Mouse (Mus musculus) fat pad, adult 2 months (tissue): ENCODE data around the gene Ilk.
"Not testable (repeated sequence)": the region's sequence is repeated elsewhere in the genome, so short reads cannot be mapped to it uniquely, and the experiment has no call there.

Experiments
- DNase-seq: peaks from one replicate; pipeline ENCODE4 v3.0.0-alpha.2; 2011; ENCODE audit warnings: low read depth, low spot score; ENCODE audit errors: extremely low read depth

Ilk gene

DNA sequence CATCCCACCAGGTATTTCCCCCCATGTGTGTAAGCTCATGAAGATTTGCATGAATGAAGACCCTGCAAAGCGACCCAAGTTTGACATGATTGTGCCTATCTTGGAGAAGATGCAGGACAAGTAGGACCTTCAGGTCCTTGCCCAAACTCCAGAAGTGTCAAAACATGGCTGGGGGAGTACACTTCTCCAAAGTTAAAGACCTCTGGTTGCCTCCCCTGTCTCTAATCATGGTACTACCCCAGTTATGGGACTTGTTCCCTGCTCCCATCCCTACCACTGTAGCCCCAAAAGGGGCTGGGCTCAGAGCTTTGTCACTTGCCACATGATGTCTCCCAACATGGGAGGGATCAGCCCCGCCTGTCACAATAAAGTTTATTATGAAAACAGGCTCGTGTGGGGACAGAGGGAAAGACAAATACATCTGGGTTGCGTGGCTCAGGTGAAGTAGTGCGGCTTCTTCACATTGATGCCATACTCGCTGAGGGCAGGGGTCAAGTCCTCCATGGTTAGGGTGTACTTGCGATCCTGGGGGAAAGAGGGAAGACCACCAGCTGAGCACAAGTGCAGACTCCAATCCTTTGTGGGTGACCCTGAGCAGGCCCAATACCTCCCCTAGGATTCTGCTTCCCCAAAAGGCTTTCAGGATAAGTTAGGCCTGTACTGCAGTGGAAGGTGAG lies 6.3 kb downstream of the Ilk start:
- not testable (repeated sequence) for DNase-seq

DNA sequence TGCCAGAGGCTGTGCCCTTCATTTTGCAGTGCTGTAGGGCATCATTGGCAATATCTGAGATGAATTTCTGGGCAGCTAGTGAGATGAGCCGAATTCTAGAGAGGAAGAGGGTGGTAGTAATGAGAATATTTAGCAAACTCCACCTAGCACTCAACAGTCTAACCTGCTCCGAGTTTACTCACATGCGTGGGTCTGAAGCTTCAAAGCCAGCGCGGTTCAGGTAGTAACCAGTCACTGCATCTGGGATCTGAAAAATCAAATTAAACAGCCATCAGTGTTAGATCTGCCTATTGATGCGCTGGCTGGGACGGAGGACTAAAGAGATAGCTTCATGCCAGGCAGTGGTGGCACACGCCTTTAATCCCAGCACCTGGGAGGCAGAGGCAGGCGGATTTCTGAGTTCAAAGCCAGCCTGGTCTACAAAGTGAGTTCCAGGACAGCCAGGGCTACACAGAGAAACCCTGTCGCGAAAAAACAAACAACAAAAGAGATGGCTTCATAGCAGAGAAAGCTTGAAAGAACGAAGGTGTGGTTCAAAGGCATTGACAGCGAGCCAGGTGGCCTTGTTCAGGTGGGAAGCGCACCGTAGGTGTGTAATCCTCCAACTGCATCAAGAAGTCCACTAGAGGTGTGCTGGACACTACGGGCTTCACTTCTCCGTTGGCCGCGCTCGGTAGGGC lies 7.0 kb downstream of the Ilk start:
- DNase-seq, result not testable (repeated sequence)

DNA sequence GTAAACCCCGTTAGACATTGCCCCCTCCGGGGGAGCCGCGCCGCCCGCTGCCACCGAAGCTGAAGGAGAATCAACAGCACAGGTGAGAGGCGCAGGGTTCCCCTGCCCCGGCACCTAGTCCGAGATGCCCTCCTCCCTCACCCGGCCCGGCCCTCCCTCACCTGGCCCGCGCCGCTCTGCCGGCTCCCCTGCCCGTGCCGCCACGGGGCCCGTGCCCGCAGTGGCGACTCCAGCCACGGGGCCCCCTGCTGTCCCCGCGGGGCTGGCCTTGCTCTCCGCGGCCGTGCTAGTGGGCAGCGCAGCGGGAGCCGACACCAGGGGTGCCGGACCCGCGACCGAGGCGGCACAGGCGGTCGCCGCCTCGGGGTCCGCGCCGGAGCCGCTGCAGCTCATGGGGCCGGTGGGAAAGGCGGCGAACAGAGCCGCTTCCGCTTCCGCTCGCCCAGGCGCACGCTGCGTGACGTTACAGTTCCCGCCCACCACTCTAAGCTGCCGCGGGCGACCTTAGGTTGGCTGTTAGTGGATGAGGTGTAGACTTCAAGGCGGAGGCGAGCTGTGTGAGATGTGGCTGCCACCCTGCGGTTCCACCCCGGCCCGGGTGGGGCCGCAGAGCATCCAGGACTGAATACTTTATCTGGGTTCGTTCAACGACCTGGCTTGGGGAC lies 7.7 kb downstream of the Ilk start, which contains the start of gene Taf10:
TSS of gene Taf10 (minus strand) at position 436 of the 665 bp plus-strand sequence.
- DNase-seq, result no peak

DNA sequence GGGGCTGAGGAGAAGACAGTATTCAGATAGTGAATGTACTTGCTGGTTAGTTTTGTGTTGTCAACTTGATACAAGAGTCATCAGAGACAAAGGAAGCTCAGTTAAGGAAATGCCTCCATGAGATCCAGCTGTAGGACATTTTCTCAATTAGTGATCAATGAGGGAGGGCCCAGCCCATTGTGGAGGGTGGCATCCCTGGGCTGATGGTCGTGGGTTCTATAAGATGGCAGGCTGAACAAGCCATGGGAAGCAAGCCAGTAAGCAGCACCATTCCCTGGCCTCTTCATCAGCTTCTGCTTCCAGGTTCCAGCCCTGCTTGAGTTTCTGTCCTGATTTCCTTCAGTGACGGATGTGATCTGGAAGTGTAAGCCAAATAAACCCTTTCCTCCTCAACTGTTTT lies 11.4 kb downstream of the Ilk start:
- DNase-seq, result no peak

DNA sequence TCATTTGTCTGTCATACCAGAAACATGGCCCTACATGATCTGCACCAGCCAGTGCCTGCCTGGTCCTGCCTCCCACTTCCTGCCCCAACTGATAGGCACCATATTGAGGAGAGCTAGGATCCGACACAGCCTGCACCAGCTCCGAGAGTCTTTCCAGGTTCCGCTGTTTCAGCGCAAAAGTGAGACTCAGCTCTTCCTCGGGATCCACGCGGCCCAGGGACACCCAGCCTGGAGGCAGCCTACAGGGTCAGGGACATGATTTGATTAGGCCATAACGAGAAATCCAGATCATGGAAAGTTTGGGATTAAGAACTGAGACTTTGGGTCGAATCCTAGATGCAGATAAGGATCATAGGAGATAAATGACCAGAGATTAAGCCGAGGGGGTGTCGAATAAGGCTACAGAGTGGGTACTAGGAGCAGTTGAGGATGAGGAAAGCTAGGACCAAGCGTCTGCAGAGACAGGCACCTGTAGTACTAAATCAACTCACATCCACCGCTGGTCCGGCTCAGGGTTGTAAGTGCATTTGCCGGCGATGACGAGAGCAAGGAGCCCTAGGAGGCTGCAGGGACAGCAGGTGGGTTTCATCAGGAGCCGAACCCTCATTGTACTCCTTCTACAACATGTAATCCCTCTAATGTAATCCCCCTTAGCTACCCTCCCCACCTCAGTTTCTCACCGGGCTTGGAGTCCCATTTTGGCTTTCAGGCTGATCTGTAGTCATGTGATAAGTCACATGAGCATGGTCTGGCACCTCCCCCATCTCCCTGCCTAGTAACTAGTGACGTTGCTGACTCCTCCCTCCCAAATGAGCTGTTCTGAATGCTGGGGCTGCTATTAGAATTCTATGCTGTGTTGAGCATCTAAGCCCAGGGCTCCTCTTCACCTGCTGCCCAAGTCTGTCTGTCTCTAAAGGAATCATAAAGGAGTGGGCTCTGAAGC lies 15.4 kb downstream of the Ilk start, which contains the start of gene Tpp1:
TSS of gene Tpp1 (minus strand) at position 745 of the 943 bp plus-strand sequence.
- no peak for DNase-seq

DNA sequence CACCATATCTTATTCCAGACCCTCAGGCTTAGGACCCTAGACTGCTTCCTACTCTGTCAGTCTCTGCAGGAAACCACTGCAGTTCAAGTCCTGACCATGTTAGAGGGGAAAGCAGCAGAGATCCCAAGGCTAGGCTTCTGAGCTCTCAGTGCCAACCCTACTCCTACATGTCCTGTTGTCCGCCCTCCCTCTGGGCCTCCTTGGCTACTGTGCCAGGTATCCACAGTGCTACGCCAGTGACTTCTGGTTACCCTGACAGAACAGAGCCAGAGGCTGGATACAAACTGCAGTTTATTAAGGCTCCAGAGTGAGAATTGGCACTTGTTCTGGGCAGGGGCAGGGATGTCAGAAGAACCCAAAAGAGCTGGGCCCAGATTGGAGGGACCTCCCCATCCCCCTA lies 16.3 kb downstream of the Ilk start:
- no peak for DNase-seq

DNA sequence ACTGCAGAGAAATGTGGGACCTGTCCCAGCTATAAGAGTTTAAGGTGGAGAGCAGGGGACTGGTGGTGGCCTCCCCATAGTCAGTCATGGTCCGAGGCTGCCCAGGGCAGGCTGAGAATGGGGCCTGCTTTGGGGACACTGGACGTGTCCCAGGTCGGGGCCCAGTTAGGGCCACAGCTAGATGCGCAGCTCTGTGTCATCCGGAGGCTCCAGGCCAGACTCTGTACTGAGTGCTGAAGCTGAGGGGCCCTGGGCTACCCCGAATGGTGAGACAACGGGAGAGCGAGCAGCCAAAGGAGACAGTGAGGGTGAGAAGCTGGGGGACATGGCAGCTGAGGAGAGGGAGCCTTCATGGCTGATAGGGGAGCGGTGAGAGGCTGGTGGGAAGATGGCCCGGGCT lies 16.9 kb downstream of the Ilk start:
- no peak for DNase-seq

DNA sequence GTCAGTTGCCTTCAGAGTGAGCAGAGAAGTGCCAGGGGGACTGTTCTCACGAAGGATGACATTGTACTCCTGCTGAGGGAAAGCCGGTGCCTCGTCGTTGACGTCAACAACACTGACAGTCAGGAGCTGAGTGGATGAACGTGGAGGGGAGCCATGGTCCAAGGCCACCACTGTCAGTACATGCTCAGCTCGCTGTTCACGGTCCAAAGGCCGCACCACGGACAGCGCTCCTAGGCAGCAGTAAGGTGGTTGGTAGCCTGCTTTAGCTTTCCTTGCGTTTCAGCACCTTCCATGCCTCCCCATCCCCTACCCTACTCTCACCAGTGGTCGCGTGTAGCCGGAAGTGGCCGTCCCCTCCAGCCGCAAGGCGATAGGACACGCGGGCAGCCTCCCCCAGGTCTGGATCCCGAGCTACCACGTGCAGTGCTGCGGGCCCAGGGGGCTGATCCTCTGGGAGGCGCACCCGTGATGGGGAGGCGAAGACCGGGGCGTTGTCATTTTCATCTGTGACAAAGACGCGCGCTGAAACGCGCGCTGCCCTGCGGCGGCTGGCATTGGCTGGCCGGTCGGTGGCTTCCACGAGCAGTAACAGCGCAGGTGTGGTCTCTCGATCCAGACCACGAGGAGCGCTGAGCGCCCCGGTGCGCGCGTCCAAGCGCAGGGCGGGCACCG lies 25.6 kb downstream of the Ilk start:
- no peak for DNase-seq

DNA sequence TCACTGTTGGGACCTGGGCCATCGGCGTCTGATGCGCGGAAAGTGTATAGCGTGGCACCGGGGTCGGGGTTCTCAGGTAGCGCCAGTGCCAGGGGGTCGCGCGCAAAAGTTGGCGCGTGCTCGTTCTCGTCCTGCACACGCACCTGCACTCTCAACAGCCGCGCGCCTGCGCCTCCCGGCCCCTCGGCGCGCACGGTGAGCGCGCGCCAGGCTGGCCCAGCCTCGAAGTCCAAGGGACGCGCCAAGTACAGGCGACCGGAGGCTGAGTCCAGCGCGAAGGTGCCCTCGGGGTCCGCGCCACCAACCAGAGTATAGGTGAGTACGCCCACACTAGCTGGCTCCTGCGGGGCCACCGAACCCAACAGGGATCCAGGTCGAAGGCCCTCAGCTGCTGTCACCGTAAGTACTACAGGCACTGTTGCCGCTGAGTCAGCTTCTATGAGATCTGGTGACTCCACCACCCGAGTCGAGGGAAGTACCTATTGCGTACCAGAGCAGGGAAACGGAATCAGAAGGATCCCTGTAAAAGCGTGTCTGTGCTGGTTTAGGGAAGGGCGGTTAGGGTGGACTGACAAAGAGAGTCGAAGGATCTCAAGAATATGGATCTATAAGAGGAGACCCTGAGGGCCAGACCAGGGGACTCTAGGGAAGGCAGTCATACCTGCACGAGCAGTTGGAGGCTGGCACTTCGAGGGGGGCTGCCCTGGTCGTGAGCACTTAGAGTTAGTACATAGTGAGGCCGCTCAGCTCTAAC lies 26.3 kb downstream of the Ilk start:
- no peak for DNase-seq

DNA sequence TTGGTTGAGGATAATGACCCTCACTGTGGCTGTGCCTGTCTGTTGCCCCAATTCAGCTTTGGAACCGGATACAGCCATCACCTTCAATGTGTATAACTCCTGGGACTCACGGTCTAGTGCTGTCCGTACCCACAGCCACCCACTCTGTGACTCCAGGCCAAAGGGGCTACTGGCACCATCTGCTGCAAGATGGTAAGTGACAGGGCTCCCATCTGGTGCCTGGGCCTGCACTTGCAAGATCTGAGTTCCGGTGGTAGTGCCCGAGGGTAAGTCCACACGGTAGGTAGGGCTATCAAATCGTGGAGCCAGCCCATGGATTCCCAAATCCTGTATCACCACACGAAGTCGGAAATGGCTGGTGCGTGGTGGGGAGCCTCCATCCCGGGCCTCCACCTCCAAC lies 27.9 kb downstream of the Ilk start:
- DNase-seq, result no peak

DNA sequence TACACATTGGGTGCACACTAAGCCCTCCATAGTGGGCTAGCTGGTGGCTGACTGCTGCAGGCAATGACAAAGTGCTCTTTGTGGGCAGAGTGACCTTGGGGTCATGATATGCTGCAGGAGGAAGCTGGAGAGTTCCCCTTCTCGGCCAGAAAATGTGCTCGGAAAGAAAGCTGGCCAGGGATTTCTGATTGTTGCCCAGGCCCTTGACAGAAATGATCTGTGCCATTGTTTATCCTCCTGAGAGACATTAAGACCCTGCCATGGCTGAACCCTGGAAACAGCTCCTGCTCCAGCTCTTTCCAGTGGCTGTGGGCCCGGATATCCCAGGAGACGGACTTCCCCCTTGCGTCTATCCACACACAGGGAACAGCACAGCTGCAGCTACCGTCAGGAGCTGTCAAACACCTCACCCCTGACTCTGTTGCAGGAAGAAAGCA lies 31.4 kb downstream of the Ilk start:
- no peak for DNase-seq

DNA sequence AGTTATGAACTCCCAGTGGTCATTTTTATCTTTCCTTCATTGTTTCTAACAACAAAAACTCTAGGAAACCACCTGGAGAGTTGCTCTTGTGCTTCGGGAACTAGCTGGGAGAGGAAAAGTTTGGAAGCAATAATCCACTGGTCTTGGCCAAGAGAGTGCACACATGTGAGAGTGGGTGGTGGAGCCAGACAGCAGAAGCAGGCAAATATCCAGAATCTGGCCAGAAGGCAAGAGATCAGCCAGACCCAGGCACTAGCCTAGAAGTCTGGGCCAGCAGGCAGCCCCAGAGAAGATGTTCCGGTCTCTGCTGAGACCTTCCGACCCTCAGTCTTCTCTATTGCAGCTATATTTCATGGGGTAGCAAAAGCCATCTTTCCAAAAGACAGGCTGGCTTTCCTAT lies 33.6 kb downstream of the Ilk start:
- no peak for DNase-seq

DNA sequence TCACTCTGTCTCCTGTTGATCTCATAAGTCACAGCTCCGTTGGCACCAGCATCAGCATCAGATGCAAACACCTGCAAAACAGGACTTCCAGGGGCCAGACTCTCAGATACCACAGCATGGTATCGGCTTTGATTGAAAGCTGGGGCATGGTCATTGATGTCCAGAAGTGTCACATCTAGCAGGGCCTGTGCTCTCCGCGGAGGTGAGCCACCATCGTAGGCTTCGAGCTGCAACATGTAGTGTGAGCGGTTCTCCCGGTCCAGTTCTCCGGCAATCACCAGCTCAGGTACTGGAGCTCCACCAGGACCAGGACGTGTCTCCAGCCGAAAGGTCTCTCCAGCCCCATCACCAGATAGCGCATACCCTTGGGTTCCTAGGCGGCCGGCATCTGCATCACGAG lies 35.9 kb downstream of the Ilk start:
- DNase-seq, result no peak

DNA sequence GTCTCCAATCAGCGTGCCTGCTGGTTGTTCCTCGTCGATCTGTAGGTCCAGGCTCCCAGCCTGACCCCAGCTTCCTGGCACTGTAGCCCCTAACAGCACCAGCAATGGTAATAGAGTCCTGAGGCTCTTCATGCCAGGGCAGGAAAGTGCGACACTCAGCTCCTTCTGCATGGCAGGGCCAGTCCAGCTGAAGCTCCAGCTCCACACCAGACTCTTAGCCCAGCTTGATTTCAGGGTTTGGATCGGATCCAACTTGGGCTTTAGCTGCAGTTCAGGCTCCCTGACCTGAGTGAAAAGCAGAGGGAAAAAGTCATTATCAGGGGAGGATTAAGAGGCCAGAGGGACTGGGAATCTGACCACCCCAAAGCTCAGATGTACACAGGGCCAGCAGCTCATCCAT lies 36.6 kb downstream of the Ilk start:
- DNase-seq, result no peak

DNA sequence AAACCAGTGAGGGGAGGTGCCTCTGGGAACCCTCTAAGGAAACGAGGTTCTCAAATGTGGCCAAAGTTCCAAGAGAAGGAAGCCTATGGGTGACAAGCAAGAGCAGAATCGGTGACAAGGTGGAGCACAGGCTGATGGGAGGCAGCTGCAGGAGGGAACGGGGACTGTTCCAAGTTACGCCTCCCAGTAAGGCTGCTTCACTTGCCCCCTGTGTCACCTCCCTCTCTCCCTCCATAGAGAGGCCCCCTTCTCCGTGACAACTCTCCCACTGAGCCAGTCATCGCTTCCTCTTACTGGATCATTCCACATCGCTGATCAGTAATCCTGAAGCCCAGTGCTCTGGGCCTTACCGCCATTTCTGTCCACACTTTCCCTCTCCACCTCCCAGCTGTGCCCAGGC lies 38.3 kb downstream of the Ilk start:
- no peak for DNase-seq

DNA sequence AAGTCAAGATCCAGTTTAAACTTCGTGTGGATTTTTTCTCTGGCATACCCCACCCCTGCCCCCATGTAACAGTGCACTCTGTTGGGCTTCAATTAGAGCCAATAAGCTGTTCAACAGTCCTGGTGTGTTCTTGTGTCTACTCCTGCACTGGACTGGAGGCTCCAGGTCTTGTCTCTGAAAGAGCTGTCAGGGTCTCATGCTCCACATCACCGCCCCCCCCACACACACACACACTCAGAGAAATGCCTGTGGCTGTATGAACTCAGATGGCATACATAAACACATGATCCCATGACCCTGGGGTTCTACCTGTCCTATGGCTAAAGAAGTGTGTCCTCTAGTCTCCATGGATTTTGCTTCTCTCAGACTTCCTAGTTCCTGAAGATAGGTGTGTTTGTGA lies 39.6 kb downstream of the Ilk start:
- no peak for DNase-seq

DNA sequence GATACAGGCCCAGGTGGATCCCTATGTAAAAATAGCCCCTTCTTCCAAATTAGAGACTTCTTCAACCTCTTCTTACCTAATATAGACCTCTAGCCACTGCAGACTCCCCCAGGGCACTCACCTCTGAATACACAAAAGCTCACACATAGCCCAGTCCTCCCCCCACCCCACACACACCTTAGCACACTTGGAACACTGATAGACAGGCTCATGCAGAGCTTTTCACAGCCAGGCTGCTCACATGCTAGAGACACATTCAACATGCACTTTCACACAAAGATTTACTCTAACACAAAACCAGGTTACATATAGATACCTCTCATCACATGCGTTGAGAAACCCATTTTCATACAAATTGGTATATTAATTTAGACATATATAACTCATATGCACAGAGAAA lies 40.9 kb downstream of the Ilk start:
- DNase-seq, result no peak

DNA sequence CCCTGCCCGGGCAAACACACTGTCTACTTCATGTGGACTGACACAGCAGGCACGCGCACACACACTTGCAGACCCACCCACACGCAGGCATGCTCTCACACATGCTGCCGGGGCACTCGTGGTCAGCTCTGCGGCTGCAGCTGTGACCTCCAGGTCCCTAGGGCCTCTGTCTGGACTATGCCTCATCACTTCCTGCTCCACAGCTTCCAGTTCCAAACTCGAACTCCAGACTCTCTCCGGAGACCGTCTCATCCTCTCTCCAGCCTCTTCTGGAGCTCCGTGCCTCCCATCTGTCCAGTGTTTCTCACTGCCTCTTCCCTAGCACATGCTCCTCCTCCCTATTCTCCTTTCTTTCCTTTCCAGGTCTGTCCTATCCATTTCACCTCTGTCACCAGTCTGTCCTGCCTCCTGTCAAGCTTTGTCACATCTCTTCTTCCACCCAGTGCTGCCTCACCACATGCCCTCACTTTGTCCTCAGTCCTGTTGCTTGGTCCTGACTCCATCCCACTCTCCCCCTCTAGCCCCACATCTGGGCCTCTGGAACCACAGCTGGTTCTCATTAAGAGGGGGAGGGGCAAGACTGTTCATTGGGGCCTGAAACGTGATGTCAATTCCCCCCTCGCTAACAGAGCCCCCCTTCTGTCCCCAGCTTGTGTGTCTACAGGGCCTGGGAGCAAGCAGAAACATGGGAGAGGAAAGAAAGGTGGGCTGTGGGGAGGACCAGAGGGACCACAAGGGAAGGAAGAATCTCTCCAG lies 41.6 kb downstream of the Ilk start:
- no peak for DNase-seq
